Mouse (Mus musculus) frontal cortex, postnatal 14 days (tissue): ENCODE measurements around the gene Gap43.
"Not testable (repeated sequence)": the region's sequence is repeated elsewhere in the genome, so short reads cannot be mapped to it uniquely, and the experiment has no call there.

Experiments used
- DNase-seq, 2 experiments: peaks; one replicate each; pipeline ENCODE4 v3.0.0; 2022; ENCODE audit warnings: low spot score in 2 of 2

The Gap43 gene

GRCm38 (mm10) chr16:42294481-42294880 lies 46.0 kb downstream of the Gap43 start:
- no peak for DNase-seq

- DNase-seq: no peak
Observed at GRCm38 (mm10) chr16:42294056-42294455, 46.4 kb downstream of the Gap43 start.

- no peak for DNase-seq
Observed at GRCm38 (mm10) chr16:42291572-42291971, 48.9 kb downstream of the Gap43 start.

- DNase-seq: no peak
Observed at GRCm38 (mm10) chr16:42284005-42284404, 56.4 kb downstream of the Gap43 start.

DNA sequence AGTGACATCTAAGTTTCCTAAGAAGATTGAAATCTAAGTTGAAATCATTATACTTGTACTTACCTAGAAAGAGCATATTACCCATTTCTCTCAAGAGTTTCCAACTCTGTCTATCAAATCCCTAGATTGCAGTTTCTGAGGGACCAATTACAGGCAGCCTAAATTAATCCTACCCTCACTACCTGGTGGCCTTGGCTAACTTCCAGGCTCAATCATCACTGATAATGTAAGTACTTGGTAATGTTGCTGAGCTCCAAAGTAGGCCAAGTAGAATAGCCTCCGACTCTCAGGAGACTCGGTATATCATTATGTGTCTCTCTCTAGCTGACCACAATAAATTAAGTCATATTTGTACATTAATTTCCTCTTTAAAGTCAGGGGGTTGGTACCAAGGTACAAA lies 62.7 kb downstream of the Gap43 start:
- no peak for DNase-seq

DNA sequence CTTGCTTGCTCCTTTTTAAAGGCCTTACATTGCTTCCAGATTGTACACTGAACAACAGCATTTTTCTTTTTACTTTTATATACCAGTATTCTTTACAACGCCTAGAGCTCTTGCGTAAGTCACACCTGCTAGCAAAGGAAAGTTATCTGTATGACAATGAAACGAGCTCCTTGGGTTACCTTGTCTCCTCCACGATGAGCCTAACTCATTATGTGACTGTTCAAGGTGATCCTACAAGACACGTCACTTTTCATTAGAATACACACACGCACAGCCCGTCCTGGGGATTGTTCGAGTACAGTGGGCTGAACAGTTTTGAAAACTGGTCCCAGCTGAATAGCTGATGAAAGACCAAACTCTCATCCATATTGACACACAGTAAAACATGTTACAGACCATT lies 63.2 kb downstream of the Gap43 start:
- DNase-seq: no peak

DNA sequence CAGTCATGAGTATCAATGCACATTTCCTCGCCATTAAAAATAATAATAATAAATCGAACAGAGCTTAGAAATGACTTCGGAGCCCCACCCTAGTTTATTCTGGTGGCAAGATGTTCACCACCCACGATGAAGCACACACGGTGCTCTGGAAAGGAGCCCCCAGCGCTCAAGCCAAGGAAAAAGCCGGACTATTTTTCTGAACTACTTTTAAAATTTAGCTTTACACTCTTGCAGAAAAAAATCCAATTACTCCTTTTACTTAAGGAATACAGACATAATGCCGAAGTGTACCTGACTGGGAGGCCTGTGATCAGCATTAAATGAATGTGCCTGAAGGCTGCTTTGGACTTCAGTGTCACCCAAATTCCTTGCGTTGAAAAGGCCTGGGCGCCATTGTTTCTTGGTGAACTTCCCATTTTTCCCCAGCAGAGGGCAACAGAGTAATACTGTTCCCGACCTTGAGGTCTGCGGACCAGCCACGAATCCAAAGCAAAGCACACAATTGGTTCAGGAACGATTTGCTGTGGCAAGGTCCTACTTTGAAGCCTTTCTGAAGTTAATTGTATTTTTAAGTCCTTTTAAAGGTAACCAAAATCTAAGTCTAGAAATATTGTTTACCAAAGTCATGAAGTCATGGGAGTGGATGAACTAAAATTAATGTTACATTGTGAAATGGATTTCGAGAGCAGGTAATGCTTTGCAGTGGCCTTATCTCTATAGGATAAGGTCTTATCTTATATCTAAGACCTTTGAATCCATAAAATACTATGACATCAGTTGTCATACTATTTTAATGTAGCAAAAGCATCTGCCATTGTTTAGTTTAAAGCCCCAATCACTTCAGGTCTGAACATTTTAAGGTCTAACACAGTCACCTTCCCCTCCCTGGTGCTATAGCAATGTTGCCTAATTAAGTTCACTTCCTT lies 64.0 kb downstream of the Gap43 start:
- peak; percentile 61 to 82 for DNase-seq

GRCm38 (mm10) chr16:42275518-42276215 lies 64.8 kb downstream of the Gap43 start:
- DNase-seq: no peak

DNA sequence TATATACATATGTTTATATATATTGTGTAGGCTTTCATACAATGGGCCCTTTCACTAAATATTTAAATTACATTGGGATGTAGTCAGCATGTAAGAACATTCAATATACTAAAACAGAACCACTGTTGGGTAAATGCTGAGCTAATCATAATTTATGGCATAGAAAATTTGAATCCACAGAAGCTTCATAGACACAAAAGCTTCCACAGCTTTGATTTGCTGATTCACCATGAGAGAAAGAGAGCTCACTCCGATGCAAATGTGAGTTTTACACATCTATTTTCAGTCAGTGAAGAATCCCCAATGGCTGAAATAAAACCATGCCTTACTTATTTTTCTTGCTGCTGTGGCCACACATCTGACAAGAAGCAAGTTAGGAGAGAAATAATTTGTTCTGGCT lies 69.2 kb downstream of the Gap43 start:
- DNase-seq: no peak

- DNase-seq: no peak
Observed at GRCm38 (mm10) chr16:42269587-42269967, 70.9 kb downstream of the Gap43 start.

DNA sequence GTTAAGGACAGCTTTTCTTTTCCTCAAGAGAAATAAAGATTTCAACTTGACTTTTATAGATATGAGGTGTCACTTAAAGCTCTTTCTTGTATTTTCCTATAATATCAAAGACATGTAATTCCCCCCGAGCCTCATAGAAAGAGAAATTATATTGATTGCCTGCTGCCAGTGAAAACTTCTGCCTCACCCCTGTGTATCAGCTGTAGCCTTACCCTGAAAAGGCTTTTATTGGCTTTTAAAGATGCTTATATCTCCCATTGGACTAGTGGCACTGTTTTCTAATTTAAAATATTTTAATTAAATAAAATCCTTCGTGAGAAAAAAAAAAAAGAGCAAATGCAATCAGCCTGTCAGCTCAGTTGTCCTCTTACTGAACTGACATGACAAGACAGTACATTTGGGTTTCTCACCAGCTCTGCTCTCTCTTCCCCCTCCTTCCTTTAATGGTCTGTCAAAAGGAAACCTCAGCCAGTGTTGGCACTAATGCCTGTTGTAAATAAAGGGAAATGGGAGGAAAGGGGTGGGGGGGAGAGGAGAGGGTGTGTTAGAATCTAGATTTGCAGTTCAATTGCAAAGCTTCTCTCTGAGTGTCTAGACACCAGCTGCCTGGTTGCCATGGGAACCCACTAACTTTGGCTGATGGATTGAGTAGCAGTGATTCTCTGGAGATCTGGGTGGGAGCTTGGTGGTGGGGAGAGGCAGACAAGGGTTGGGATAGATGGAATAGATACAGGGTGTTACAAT lies 71.4 kb downstream of the Gap43 start:
- peak; percentile 64 to 69 for DNase-seq

DNA sequence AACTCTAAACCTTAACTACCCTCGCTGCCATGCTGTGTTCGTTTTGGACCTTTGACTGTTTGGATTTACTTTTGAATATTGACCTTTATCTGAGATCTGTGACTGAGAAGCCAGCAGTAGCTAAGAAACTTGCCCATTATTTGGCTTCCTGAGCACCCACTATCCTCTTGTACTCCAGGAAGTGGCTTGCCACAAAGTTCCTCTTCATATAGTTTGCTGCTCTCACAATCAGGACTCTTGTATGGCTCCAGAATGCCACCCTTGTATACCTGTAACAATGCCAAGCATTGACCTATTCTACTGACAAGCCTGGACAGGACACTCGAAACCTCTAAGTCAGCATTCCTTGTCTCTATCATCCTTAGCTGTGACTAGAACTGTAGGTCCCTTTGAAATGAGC lies 75.3 kb downstream of the Gap43 start:
- no peak for DNase-seq

- no peak for DNase-seq
Observed at GRCm38 (mm10) chr16:42262935-42263542, 77.4 kb downstream of the Gap43 start.

DNA sequence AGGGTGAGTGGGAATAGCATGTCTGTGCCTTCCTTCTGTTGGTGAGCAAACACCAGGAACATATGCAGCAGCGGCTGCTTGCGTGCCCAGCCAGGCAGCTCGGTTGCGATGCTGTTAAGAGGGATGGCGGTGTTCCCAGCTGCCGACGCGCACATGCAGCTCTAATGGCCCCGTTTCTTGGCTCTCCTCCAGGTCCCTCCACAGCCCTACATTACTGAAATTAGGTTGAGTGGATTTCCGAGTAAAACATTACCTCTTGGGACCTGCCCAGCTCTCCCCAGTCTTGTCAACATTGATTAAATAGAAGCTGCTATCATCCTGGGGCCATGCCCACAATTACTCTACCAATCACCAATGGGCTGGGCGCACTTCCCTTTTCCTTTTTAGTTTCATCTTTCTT lies 84.8 kb downstream of the Gap43 start:
- DNase-seq: peak; percentile 53 to 54

GRCm38 (mm10) chr16:42255222-42255621 lies 85.2 kb downstream of the Gap43 start:
- DNase-seq: no peak

DNA sequence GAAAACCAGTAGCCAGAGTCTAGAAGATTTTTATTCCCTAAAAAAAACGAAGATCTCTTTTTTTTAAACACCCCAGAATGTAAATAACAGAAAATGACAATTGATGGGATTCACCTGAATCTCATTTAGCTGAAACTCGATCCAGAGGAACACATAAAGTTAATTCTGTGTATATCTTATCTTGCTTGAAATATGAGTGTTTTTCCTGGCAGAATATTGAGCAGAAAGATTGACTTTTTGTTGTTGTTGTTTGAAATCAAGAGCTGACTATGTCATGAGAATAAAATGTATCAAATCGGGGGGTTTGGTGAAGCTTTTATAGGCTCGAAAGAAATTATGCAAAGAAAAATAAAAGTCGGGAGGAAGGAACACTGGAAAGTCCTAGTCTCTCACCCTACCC lies 88.2 kb downstream of the Gap43 start:
- no peak for DNase-seq

- not testable (repeated sequence) for DNase-seq
Observed at GRCm38 (mm10) chr16:42244121-42244520, 96.3 kb downstream of the Gap43 start.

GRCm38 (mm10) chr16:42231306-42231705 lies 109.1 kb downstream of the Gap43 start:
- no peak for DNase-seq
